Mouse (Mus musculus): Measurements from ENCODE around the gene P4htm. TPM values are rescaled to one million over a fixed set of nuclear protein-coding genes. Genes with fewer than 3 reads are reported as not detected.

The P4htm gene
- polyA plus RNA-seq, 1 experiment from 2014 or later, result 23.6 TPM

GRCm38 (mm10) chr9:108572321-108572720 is 25.1 kb downstream of the P4htm start:
- Histone ChIP-seq H3K4me3 (replicated peaks; ENCODE audit: low read length) (no peak overlapping the region), H3K4me2 (ENCODE audit: low read length) (no peak overlapping the region), H3K27ac (ENCODE audit: low read length) (no peak overlapping the region), H3K9me3 (ENCODE audit: control insufficient read depth, low read length) (no peaks in the 10 kb centered on the region), H3K27me3 (replicated peaks; ENCODE audit: control insufficient read depth, insufficient read depth, low read length) (no peaks in the 10 kb centered on the region), H3K4me1 (replicated peaks; ENCODE audit: control insufficient read depth, insufficient read depth, low read length) (peaks cover 54% of the 10 kb centered on the region), H3K36me3 (ENCODE audit: control insufficient read depth, insufficient read depth) (peaks cover 33% of the 10 kb centered on the region), H3K9ac (replicated peaks; ENCODE audit: low read depth, low read length) (no peak overlapping the region)
- 83% methylated on average over 10 of the region's 10 CpGs for WGBS
- ATAC-seq, result no peak

DNA sequence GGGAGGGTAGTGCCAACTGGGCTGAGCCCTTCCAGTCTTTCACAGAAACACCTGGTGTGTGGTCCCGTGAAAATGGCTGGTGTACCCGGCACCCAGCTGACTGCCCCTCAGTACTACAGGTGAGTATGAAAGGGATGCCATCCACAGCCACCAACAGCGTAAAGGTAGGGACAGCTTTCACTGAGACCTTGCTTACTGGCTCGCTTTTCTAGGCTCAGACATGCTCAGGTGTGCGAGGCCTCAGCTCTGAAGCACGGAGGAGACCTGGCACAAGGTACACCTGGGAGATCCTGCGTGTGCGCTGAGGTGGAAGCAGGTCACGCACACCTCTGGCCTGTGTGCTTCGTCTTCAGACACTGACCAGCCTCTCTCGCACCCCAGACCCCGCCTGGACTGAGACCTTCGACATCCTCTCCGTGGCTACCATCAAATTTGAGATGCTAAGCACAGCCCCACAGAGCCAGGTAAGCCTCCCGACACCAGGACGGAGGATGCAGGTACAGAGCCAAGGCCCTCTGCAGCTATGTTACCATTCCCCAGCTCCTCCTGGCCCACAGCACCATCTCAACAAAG is 26.0 kb downstream of the P4htm start:
- Histone ChIP-seq H3K9me3 (ENCODE audit: control insufficient read depth, low read length) (no peaks in the 10 kb centered on the region), H3K4me2 (ENCODE audit: low read length) (no peak overlapping the region), H3K27me3 (replicated peaks; ENCODE audit: control insufficient read depth, insufficient read depth, low read length) (no peaks in the 10 kb centered on the region), H3K36me3 (ENCODE audit: control insufficient read depth, insufficient read depth) (peaks cover 33% of the 10 kb centered on the region), H3K27ac (ENCODE audit: low read length) (no peak overlapping the region), H3K4me1 (replicated peaks; ENCODE audit: control insufficient read depth, insufficient read depth, low read length) (peaks cover 45% of the 10 kb centered on the region), H3K9ac (replicated peaks; ENCODE audit: low read depth, low read length) (no peak overlapping the region), H3K4me3 (replicated peaks; ENCODE audit: low read length) (no peak overlapping the region)
- 94% methylated on average over 16 of the region's 16 CpGs for WGBS
- ATAC-seq, result no peak

- ATAC-seq, result no peak; the same call in 1 of the 2 replicates
- Histone ChIP-seq H3K36me3 (ENCODE audit: control insufficient read depth, insufficient read depth) (peaks cover 33% of the 10 kb centered on the region), H3K4me1 (replicated peaks; ENCODE audit: control insufficient read depth, insufficient read depth, low read length) (peaks cover 47% of the 10 kb centered on the region), H3K9me3 (ENCODE audit: control insufficient read depth, low read length) (no peaks in the 10 kb centered on the region), H3K9ac (replicated peaks; ENCODE audit: low read depth, low read length) (peak overlapping the region; percentile 48), H3K27ac (ENCODE audit: low read length) (peak overlapping the region; percentile 11; the same call in 1 of the 2 replicates), H3K4me3 (replicated peaks; ENCODE audit: low read length) (peak overlapping the region; percentile 49), H3K4me2 (ENCODE audit: low read length) (peak overlapping the region; percentile 83), H3K27me3 (replicated peaks; ENCODE audit: control insufficient read depth, insufficient read depth, low read length) (no peaks in the 10 kb centered on the region)
- 2% methylated on average over 40 of the region's 40 CpGs for WGBS
These were observed 27.1 kb downstream of the P4htm start for GRCm38 (mm10) chr9:108570207-108570896.

DNA sequence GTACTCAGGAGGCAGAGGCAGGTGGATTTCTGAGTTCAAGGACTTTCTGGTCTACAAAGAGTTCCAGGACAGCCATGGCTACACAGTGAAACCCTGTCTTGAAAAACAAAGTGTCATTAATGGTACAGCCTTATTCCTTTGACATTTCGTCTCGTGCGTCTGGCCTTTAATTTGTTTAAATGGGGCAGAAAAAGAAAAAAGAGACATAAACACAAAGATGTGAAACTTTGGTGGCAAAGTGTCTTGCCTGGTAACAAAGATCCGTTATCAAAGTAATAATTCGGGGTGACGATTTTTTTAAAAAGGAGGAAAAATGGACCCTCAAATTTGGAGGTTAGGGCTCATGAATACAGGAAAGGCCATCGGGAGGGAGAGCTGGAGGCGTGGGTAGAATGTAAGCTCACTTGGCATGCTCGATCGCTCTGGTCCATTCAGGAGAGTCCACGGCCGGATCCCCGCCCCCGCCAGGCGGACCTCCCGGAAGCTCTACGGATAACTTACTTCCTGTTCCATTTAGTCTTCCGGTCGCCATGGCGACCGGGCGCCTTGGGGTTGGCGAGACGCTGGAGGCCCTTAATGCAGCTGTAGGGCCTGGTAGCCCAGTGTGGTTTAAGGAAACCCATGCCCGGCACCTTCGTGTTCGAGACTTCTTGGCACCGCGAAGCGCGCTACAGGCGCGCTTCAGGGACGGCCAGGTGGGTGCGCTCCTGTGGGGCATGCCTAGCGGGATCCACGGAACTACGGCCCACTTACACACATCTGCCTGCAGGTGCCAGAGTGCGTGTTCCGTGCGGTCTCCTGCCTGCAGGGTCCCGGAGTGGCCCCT is 27.9 kb downstream of the P4htm start, which contains the start of gene Dalrd3:
Gene Dalrd3 (plus strand): TSS at position 506 of the 826 bp plus-strand sequence.
- Histone ChIP-seq H3K9ac (replicated peaks; ENCODE audit: low read depth, low read length) (peak within 1 kb of the TSS; percentile 48), H3K4me2 (ENCODE audit: low read length) (peak within 1 kb of the TSS; percentile 83), H3K4me1 (replicated peaks; ENCODE audit: control insufficient read depth, insufficient read depth, low read length) (peaks cover 44% of the 10 kb centered on the region), H3K27me3 (replicated peaks; ENCODE audit: control insufficient read depth, insufficient read depth, low read length) (no peaks in the 10 kb centered on the region), H3K27ac (ENCODE audit: low read length) (peak within 1 kb of the TSS; percentile 26), H3K4me3 (replicated peaks; ENCODE audit: low read length) (peak within 1 kb of the TSS; percentile 49), H3K36me3 (ENCODE audit: control insufficient read depth, insufficient read depth) (peaks cover 30% of the 10 kb centered on the region), H3K9me3 (ENCODE audit: control insufficient read depth, low read length) (no peaks in the 10 kb centered on the region)
- peak; percentile 64 for ATAC-seq
- 5% methylated on average over 42 of the region's 42 CpGs for WGBS

DNA sequence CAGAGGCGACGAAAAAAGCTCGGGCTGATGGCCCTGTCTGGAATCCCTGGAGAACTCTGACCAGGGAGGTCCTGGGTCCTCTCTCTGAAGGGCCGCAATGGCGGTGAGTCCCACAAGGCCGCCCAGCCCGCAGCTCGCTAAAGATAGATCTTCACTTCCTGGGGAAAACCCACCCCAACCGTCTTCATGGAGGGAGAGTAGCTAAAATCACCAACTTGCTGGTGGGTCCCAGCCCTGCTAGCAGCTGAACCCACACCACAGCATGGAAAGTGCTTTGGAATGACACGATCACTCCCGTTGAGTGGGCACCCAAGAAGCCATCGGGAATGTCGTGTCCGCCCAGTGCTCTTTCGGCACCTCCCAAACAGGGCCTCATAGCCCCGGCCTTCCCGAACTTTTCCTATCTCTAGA is 29.0 kb downstream of the P4htm start:
- Histone ChIP-seq H3K4me3 (replicated peaks; ENCODE audit: low read length) (no peak overlapping the region), H3K9me3 (ENCODE audit: control insufficient read depth, low read length) (no peaks in the 10 kb centered on the region), H3K27ac (ENCODE audit: low read length) (no peak overlapping the region), H3K36me3 (ENCODE audit: control insufficient read depth, insufficient read depth) (peaks cover 33% of the 10 kb centered on the region), H3K4me2 (ENCODE audit: low read length) (peak overlapping the region; percentile 84; the same call in 1 of the 2 replicates), H3K4me1 (replicated peaks; ENCODE audit: control insufficient read depth, insufficient read depth, low read length) (peaks cover 38% of the 10 kb centered on the region), H3K27me3 (replicated peaks; ENCODE audit: control insufficient read depth, insufficient read depth, low read length) (no peaks in the 10 kb centered on the region), H3K9ac (replicated peaks; ENCODE audit: low read depth, low read length) (no peak overlapping the region)
- no peak for ATAC-seq
- WGBS, result 80% methylated on average over 17 of the region's 17 CpGs

DNA sequence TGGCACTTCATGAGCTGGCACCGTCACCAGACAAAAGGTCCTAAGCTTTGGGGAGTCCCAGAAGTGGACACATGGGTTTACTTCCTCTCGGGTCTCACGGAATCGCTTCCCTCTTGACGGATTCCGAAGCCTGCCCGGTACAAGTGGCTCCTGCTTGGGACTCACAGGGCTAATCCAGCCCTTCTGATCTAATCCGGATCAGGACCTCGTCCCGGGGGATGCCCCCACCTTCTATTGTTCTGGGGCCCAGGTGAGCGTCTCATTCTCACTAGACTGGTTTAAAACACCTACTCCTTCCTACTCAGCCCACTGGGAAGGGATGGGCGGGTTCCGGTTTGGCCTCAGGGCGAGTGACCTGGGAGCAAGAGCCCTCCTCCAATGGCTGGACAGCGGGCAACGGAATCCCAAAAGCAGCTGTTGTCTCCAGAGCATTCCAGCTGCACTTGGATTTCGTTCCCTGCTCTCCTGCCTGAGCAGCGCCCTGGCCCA is 29.5 kb downstream of the P4htm start:
- peak overlapping the region; percentile 95 for H3K27ac ChIP-seq (ENCODE audit: low read length)
- H3K36me3 ChIP-seq (ENCODE audit: control insufficient read depth, insufficient read depth), result peaks cover 29% of the 10 kb centered on the region
- H3K4me3 ChIP-seq (replicated peaks; ENCODE audit: low read length), result peak overlapping the region; percentile 64
- peak overlapping the region; percentile 84 for H3K4me2 ChIP-seq (ENCODE audit: low read length)
- H3K9ac ChIP-seq (replicated peaks; ENCODE audit: low read depth, low read length), result peak overlapping the region; percentile 72
- no peak for ATAC-seq
- H3K4me1 ChIP-seq (replicated peaks; ENCODE audit: control insufficient read depth, insufficient read depth, low read length), result peaks cover 38% of the 10 kb centered on the region
- H3K27me3 ChIP-seq (replicated peaks; ENCODE audit: control insufficient read depth, insufficient read depth, low read length), result no peaks in the 10 kb centered on the region
- no peaks in the 10 kb centered on the region for H3K9me3 ChIP-seq (ENCODE audit: control insufficient read depth, low read length)
- 12% methylated on average over 18 of the region's 18 CpGs for WGBS

DNA sequence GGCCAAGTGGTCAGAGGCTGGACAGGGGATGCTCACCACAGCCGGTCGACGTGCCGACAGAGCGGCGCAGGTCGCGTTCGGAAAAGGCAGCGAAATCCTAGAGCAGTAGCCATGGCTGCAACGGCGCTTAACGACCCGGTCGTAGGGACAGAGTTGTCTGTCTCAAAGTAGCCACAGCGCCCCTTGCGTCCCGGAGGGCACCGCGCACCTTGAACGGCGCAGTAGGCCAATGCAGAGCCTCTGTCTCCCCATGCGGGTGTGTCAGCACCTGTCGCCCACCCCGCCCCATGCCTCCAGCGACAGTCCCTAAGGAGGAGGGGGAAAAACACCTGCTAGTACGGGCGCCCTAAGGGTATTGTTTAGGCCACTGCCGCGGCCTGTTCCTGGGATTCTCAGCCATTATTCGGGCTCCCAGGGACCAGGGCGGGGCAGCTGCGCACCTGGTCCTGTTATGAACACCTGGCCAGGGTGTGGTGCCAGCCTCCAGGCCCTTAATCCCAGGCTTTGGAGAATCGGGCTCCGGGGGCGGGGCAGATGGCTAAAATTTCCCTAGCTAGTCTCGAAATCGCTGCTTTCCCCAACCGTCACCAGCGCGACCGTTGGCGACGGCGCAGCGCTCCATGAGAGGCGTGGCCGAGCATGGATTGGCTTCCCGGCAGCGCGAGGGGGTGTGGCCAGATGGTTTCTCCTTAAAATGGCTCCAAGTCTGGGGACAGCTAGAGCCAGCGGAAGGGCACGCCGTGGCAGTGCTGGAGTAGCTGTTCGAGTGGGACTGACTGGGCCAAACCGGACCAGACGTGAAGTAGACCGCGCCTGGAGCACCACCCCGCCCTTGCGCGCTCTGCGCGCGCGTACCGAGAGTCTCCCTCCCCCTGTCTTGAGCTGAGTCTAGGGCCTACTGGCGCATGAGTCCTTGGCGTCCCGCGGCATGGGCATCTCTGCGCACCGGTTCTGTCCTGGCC is 30.4 kb downstream of the P4htm start, which contains the start of gene Ndufaf3:
Gene Ndufaf3 (minus strand): TSS at position 620 of the 962 bp plus-strand sequence.
- H3K27me3 ChIP-seq (replicated peaks; ENCODE audit: control insufficient read depth, insufficient read depth, low read length), result no peaks in the 10 kb centered on the region
- H3K4me2 ChIP-seq (ENCODE audit: low read length), result peak within 1 kb of the TSS; percentile 84
- no peaks in the 10 kb centered on the region for H3K9me3 ChIP-seq (ENCODE audit: control insufficient read depth, low read length)
- H3K27ac ChIP-seq (ENCODE audit: low read length), result peak within 1 kb of the TSS; percentile 95
- H3K36me3 ChIP-seq (ENCODE audit: control insufficient read depth, insufficient read depth), result peaks cover 23% of the 10 kb centered on the region
- peak; percentile 87 for ATAC-seq
- H3K9ac ChIP-seq (replicated peaks; ENCODE audit: low read depth, low read length), result peak within 1 kb of the TSS; percentile 72
- under 1% methylated on average over 73 of the region's 73 CpGs for WGBS
- peaks cover 38% of the 10 kb centered on the region for H3K4me1 ChIP-seq (replicated peaks; ENCODE audit: control insufficient read depth, insufficient read depth, low read length)
- H3K4me3 ChIP-seq (replicated peaks; ENCODE audit: low read length), result peak within 1 kb of the TSS; percentile 64
